Mouse (Mus musculus) heart, postnatal 25 days (tissue): ENCODE data around the gene Cx3cr1. TPM values are rescaled to one million over a fixed set of nuclear protein-coding genes. Genes with fewer than 3 reads are reported as not detected.

Source experiments
- total RNA-seq, 2 experiments: library from RNA; stranded (reverse); gene quantifications; 2 replicates each; pipeline ENCODE4 v1.2.3; 2021

Cx3cr1 gene
- total RNA-seq, 2 experiments from 2014 or later: 3.0 to 5.1 TPM

Other genes starting within 250 kb of the Cx3cr1 start
- gene Scn11a, start 244.4 kb downstream of the Cx3cr1 start, total RNA-seq: under 1 TPM in 1 of 2 experiments, not detected in 1; 0.05 TPM
- gene Wdr48, start 175.0 kb downstream of the Cx3cr1 start, total RNA-seq: 10 to 100 TPM; 26.2 to 30.4 TPM
- 10 to 100 TPM; 28.1 to 31.5 TPM for gene Gorasp1, start 132.3 kb downstream of the Cx3cr1 start, total RNA-seq
- gene Ttc21a, start 132.3 kb downstream of the Cx3cr1 start, total RNA-seq: not detected
- 10 to 100 TPM in 1 of 2 experiments, 1 to 10 TPM in 1; 10.0 to 13.3 TPM for gene Csrnp1, start 85.2 kb downstream of the Cx3cr1 start, total RNA-seq
- 100 to 1,000 TPM; 125 to 136 TPM for gene Xirp1, start 46.3 kb downstream of the Cx3cr1 start, total RNA-seq
- gene Ccr8, start 22.2 kb upstream of the Cx3cr1 start, total RNA-seq: not detected
- 10 to 100 TPM; 16.7 to 18.4 TPM for gene Slc25a38, start 40.5 kb upstream of the Cx3cr1 start, total RNA-seq
- gene Rpsa, start 57.8 kb upstream of the Cx3cr1 start, total RNA-seq: 100 to 1,000 TPM; 545 TPM
- gene Mobp, start 79.8 kb upstream of the Cx3cr1 start, total RNA-seq: under 1 TPM; 0.08 to 0.49 TPM
- 1 to 10 TPM; 4.5 to 4.8 TPM for gene Myrip, start 231.6 kb upstream of the Cx3cr1 start, total RNA-seq